Mouse (Mus musculus) heart, adult 11 months (tissue): ENCODE measurements around the gene Lrrc32.

Experiments
- DNase-seq: peaks from one replicate; pipeline ENCODE4 v3.0.0; 2022

Lrrc32 gene

DNA sequence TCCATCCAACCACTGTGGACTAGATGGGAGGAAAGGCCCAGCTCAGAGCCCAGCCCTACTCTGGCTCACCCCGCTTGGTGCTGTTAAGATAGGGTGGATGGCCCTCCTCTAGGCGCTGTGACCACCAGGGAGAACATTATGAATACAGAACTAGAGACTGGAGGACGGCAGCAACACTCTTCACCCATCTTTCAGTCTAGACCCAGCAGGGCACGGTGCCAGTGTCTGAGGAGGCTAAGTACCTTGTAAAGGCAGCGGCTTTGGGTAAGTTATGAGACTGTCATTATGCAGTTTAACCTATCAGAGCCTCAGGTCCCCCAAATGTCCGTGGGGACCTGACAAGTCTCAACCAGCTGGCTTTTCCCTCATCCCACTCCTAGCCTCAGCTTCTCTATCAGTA, at the start of gene Lrrc32:
TSS of gene Lrrc32 (plus strand) at position 153 of the 400 bp plus-strand sequence.
- DNase-seq, result peak; percentile 95

DNA sequence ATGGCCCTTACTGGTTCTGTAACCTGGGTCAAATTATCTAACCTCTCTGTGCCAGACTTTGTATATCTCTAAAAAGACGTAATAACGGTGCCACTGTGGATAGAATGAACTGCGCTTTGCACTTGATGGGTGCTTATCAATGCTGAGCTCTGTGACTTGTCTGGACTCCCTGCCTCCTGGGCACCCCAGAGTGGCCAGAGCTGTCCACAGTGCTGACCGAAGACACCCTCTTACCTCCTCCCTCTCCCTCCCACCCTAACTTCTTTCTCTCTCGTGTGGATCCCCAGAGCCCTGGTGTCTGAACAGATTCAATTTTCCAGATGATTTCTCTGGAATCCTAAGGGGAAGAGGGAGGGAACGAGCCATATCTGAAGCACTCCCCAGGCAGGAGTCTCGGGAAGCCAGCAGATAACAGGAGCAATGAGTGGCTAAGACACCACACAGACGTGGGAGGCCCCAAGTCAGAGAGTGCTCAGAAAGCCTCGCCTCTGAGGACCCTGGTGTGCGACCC, 49.1 kb upstream of the Lrrc32 start, which contains the start of gene Gucy2d:
TSS of gene Gucy2d (plus strand) at position 461 of the 511 bp plus-strand sequence.
- DNase-seq, result peak; percentile 76

DNA sequence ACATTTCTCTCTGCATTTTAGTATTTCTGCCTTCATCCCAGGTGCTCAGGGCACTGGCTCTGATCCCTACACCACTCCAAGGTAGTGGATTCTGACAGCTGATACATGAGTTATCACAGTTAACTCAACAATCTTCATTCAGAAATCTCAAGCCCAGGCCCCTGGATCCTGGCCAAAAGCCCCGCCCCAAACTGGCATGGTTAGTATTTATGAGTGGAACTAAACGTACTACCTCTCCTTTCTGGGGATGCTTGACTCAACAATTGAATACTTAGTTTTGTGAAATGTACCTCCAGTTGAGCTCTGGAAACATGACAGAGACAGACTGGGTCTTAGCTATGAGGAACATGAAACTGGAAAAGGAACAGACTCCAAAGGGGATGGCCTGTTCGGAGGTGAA, 42.2 kb upstream of the Lrrc32 start:
- peak; percentile 74 for DNase-seq

DNA sequence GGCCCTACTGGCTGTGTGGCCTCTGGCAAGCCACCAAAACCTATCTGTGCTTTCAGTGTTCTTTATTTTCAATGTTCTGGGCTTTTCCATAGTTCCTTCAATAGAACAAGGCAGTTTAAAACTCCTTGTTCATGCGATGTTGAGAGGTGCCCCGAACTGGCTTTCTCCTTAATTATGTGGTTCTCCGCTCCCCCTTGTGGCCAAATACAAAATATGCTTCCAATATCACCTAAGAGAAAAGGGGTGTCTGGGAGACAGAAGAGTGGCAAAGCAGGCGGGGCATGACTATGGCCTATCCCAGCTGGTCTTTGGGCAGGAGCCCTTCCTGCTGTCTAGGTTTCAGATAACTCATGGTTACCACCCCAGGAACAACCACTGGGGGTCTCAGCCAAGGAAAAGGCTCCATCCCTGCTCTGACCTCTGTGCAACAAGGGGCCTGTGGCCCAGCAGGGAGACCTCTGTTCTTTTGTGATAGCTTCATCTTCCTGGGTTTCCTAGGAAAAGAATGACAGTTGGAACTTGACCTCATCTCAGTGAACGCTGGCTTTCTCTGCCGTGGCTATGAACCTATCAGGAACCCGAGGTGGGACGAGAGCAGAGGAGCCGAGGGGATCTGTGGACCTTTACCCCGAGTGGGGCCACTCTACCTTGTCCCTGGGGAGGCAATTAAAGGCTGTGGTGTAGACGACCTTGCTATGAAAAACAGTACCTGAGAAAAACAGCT, 41.3 kb upstream of the Lrrc32 start:
- peak; percentile 91 for DNase-seq

DNA sequence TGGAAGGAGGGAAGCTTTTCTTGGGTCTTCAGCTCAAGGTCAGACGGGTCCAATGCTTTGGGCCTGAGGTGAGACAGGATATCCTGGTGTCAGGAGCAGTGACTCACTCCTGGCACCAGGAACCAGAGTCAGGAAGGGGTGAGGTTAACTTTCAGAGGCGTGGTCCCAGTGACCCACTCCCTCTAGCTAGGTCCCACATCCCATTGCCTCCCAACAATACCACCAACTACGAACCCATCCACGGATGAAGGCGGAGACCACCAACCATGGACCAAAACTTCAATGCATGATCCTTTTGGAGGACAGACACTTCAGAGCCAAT, 40.8 kb upstream of the Lrrc32 start:
- peak; percentile 90 for DNase-seq

DNA sequence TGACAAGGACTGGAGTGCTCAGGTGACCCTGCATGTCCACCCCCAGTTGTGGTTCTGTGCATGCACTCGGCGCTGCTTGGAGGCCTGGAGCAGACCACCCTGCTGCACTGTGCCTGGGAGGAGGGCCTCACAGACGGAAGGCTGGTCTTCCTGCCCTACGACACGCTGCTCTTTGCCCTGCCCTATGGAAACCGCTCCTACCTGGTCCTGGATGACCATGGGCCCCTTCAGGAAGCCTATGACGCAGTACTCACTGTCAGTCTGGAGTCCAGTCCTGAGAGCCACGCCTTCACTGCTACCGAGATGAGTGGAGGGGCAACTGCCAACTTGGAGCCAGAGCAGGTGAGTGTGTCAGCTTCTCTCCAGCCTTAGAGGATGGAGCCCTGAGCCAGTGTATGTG, 39.4 kb upstream of the Lrrc32 start:
- DNase-seq, result peak; percentile 83

DNA sequence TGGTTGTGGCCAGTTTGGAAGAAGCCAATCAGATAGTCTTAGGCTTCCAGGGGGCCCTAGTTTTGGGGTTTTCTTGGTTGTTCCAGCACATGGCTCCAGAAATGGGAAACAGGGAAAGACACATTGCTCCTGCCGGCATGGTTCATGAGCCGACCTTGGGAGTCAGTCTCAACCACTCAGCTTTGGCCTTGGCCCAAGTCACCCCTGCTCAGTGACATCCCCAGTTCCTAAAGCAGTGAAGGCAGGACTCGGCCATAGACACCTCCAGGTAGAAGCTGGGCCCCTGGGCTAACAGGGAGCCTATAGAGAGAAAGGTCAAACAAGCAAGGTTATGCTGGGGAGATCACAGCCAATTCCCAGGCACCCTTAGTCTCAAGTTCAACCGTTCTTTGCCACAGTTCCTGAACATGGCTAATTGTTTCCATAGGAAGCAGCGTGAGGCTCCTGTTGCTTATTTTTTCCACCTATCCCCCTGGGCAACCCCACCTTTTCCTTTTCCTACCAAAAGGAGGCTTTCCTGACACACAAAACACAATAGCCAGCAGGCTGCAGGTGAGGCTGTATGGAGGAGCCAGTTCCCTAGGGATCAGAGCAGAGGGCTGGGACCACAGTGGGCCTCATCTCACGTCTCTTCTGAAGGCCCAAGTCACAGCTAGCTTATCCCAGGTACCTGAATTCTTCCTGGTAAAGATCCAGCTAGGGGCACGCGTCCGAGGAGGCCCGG, 34.5 kb upstream of the Lrrc32 start:
- DNase-seq, result peak; percentile 95

DNA sequence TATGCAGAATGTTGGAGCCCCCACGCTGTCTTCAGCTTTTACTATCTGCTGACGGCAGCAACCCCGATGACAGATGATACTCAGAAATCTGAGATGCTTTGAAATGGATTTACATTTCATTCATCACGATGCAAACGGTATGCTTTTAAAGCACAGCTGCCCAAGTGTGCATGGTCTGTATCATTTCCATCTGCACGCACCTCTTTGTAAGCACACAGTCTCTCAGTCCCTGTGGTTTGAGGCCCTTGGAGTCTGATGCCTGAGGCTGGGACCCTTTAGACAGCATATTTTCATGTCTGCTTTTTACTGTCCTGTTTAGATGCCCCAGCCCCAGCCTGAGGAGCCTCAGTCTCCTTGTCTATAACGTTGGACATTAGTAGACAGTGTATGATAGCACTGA, 28.8 kb upstream of the Lrrc32 start:
- no peak for DNase-seq

DNA sequence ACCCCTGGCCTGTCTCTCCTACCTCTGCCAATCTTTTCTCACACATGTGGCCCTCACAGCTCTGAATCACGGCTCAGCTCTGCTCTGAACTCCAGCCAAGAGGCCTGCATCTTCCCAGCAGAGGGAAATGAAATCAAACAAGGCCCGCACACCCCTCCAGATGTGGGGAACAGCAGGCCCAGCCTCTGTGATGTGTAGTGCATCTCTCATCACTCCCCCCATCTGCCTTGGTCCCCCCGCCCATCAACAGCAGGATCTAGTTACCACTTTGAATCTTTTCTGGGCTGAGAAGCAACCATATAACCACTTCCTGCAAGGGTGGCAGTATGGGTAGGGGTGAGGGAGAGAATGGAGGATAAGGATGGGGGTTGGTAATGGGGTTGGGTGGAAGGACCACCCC, 20.0 kb upstream of the Lrrc32 start:
- no peak for DNase-seq

DNA sequence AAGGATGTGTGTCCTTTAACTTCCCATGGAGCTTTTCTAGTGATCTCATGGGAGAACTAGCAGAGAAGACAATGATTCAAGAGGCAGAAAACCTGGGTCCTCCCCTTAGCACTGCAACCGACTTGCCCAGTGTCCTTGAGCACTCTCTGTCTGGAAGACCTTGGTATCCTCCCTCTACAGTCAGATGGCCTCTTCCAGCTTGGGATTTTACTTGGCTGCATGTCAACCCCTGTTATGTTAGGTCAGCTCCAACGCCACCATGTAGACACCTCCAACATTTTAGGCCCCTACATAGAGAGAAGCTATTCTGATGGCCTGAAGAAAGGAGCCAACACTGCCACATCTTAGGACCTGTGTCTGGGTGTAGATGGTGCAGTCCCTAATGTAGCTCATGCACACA, 16.6 kb upstream of the Lrrc32 start:
- DNase-seq, result no peak

DNA sequence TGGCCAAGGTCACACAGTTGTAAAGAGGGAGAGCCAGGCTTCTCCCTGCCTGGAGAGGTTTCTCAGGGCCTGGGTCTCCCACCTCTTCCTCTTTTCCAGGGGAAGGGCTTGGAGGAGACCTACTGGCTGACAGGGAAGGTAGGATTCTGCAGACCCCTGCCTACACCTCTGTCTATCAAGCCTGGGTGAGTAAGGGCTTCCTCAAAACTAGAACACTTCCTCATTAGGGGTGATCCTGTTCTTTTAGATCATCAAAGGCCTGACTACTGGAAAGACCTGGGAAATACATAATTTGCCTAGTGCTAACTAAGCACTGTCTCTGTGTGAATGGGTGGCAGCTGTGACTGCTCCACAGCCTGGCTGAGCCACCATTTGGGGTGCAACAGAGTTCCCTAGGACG, 14.5 kb upstream of the Lrrc32 start:
- no peak for DNase-seq

DNA sequence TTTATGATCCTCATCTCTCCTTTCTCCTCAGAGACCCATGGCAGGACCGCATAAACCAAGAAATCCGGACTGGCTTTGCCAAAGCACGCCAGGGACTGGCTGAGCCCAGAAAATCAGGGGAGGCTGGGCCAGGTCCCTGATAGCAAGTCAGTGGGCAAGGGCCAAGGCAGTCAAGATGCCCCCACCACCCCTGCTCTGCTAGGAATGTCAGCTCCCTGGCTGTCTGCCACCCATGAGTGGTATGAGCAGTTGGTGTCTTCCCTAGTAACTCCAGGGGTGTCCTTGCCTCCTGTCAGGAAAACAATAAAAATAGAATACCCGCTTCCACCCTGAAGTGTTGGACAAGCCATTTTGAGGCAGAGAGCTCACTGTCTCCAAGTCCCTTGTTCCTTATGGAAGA, 11.9 kb upstream of the Lrrc32 start:
- peak; percentile 93 for DNase-seq

DNA sequence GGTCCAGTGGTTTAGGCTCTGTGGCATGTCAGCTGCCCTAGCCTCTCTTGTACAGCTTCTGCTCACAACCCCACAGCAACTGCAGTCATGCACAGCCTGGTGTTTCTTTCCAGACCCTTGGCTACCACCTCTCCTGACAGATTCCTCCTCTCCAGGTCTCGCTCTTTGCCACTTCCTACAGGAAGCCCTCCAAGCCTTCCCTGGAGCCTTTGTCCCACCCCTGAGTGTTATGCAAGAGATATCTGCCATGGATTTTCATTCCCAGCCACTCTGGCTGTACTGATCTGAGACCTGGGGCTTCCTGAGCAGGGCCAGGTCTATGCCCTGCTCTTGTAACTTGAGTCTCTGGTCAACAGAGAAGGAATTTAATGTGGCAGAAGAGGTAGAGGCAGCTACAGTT, 8.6 kb upstream of the Lrrc32 start:
- peak; percentile 90 for DNase-seq

DNA sequence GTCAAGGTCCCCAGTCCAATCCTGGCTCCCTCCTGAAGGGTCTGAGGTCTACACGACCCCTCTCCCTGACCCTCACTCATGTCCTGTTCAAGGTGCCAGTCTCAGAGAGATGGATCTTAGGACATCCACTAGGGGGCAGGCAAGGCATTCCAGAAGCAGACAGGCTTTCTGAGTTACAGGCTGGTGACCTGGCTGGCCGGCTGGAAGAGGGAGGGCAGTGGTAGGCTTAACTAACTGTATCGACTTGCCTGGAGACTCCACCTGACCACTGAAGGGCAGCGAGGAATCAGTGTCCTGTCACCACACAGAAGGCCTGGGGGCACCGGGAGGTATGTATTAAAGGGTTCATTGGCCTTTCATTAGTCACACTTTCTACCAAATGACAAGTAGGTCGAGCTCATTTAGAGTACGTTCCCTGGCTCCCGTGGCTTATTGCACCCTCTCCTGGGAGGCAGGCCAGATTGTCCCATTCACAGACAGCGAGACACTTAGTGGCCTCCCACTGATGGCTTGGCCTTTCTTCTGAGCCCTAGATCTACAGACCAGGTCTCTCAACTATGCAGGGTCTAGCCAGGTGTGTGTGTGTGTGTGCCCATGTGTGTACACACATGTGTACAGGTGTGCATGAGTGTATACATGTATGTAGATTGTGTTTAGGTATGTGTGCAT, 7.9 kb upstream of the Lrrc32 start:
- peak; percentile 98 for DNase-seq

DNA sequence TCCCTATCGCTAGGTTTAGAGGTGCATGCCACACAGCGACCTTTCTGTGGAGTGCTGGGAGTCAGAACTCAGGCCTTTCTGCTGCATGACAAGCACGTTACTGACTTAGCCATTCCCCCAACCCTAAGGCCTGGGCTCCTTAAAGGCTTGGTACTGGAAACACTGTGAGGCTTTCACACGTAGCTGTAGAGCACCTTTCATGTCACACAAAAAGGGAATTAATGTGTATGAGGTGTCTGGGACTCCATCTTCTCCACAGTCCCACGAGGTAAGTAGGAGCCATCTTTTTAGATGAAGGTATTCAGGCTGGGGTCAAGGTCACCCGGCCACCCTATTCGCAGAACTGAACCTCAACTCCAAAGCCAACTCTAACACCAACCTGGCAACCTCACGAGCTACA, 7.2 kb upstream of the Lrrc32 start:
- peak; percentile 91 for DNase-seq

DNA sequence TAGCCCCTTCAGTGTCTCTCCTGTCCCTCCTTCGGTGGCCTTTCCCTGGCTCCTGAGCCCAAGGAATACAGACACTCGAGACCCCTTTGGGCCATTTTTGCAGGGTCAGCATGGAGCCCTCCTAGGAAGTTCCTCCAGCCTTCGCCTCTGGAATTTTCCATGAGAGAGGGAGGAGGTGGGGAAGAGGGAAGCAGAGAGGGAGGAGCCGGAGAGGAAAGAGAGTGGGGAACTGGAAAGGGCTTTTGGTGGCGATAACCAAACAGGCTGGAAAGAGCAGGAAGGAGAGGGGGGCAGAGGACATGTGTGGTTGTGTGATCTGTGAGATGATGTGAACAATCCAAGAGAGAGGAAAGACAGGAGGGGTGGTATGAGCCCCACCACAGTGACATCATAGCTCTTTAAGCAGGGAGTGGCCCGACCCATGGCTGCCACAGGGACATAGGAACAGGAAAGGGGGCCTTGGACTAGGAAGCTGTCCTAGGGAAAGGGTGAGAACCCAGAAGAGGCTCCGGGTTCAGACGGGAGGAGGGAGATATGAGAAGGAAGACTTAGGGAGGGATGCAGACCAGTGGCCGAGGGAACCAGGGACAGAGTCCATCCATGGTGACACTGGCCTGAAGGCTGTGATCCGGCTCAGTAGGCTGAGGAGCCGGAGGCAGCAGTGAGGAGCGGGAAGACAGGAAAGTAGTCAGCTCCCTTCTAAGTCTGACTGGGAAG, 6.4 kb upstream of the Lrrc32 start:
- peak; percentile 97 for DNase-seq

DNA sequence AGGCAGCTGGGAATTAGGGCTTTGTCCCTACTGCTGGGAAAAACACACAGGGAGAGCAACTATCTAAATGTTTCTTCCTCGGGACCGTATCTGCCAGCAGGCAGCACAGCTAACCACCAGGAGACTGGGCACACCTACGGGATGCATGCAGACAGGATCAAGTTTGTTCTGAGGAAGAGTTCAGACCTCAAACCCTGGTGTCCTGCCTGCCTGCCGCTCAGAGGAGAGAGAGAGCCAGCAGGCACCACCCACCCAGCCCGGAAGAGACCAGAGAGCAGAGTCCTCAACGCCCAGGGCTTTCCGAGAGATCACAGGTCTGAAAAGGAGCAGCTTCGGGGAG, 5.8 kb upstream of the Lrrc32 start:
- peak; percentile 92 for DNase-seq

DNA sequence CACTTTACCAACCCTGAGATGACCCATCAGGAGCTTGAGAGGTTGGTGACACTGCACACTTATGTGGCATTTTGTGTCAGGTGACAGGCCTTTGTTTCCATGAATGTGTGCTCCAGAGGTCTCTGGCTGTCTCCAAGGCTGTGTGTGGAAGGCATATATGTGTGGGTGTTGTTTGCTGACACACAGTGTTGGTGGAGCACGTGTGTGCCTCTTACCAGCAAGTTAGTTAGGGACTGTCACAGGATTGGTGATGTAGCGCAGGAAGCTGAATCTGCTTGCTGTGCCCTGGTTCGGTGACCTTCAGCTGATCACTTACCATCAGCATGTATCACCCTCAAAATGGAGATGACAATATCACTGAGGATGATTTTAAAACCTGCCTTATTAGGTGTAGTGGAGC, 4.2 kb upstream of the Lrrc32 start:
- peak; percentile 90 for DNase-seq

DNA sequence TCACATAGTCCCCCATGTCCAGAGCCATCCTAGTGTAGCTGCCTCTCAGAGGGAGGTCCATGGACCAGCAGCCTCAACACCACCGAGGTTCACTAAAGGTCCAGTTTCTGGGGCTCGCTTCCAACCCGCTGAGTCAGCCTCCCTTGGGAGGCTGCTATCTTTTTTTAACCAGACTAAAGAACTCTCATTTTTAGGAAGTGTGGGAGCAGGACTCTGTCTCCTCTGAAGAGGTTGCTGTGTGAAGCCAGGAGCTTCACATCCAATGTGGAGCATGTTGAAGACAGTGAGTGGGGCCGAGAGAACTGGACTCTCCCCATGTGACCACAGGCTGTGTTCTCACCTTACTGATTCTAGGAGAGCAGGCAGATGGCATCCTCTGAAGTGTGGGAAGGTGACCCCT, 3.6 kb upstream of the Lrrc32 start:
- peak; percentile 96 for DNase-seq

DNA sequence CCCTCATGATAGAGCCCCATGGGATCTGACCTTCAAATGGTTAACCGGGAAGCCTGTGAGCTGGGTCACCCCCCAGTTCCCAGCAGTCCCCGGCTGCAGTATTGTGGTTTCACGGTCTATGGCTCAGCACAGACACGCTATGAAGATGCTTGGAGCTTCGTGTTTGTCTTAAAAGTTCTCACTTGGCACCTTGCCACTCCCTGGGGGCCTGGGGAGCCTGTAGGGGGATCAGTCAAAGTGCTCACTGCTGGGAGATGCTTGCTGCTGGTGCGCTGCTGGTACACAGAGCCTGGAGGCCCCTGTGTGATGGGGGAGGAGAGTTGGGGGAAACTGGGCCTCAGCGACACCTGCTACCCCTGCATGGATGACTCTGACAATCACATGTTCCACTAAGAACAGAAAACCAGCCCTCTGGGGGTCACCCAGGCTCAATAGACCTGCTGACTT, 2.6 kb upstream of the Lrrc32 start:
- DNase-seq, result peak; percentile 94

DNA sequence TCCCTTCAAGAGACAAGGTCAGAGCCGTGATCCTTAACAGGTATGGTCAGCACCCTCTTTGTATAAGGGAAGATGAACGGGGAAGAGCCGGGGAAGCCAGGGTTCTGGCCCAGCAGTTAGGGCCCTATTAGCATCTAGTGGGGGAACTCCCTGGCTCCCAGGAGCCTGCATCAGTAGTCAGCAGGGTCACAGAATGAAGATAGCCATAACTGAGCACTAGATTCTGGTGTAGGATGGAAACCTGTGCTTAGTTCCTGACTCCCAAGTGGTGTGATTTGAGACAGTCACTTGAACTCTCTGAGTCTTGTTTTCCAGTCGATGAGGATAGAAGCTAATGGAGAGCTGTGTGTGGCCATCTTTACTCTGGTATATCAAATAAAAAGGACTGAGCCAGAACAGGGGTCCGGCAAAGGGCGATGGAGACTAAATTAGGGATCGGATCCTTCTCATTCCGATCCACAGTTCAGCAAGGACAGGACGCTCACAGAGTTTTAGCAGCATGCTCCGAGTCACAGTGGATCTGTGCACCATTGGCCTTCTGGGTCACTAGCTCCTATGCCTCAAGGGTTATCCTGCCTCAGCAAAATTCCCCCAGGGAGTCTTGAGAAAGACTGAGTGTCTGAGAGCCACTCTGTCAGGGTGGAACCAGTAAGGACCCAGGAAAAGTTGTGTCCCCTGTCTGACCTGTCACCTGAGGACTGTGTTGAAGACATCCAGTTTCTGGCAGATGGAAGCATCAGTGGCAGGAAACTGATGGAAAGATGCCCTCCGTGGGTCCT, 1.7 kb upstream of the Lrrc32 start:
- peak; percentile 91 for DNase-seq

DNA sequence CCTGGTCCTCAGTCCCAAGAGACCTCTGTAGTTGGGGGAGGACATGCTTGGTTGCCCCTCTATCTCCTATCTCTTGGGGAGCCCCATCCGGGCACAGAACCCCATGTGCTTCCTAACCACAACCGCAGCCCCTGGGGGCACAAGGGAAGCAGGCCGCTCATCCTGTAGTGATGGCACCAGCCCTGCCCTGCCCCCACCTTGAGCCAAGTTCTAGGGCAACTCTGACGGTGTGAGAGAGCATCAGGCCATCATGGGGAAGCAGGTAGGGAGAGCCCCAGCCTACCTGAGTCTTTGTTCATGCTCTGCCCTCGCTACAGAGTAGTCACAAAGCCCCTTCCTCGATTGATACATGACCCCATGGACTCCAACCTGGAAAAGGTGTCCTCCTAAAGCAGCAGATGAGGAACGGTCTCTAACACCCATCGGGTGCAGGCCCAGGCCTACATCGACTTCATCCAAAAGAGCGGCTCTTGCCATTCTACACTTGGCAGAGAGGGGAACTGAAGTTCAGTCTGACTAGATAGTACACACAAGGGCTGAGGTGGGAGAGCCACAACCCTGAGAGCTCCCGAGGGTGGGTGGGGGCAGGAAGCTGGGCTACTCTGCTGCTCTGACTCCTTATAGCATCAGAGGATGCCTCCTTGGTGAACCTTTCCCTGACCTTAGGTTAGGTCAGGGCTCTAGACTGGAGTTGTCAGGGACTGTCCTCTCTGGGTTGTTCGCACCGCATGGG, 519 bp upstream of the Lrrc32 start:
- DNase-seq, result peak; percentile 93
